Mouse (Mus musculus) thymus, adult 18-20 months (tissue): ENCODE measurements at regions not wholly inside any gene's neighbourhood (a gene's known extent, or its start where the extent isn't known, plus 50 kb on each side); places are given as distances from the start of the nearest gene placed in this dataset.
"Not testable (repeated sequence)": the region's sequence is repeated elsewhere in the genome, so short reads cannot be mapped to it uniquely, and the experiment has no call there.

ENCODE experiments used
- DNase-seq, 2 experiments: peaks; one replicate each; pipeline ENCODE4 v3.0.0; 2022; ENCODE audit warnings: mixed read lengths in 2 of 2

GRCm38 (mm10) chr1:137289456-137289855, 329.2 kb upstream of the Nr5a2 start:
- no peak for DNase-seq

GRCm38 (mm10) chr1:137283291-137283690, 323.0 kb upstream of the Nr5a2 start:
- no peak for DNase-seq

GRCm38 (mm10) chr1:137282457-137282856, 322.2 kb upstream of the Nr5a2 start:
- no peak for DNase-seq

GRCm38 (mm10) chr1:137280391-137281386, 320.4 kb upstream of the Nr5a2 start:
- no peak for DNase-seq

GRCm38 (mm10) chr1:137279981-137280380, 319.7 kb upstream of the Nr5a2 start:
- no peak for DNase-seq

GRCm38 (mm10) chr1:137270659-137271612, 310.7 kb upstream of the Nr5a2 start:
- no peak for DNase-seq

GRCm38 (mm10) chr1:137262806-137263370, 302.6 kb upstream of the Nr5a2 start:
- no peak for DNase-seq

- no peak for DNase-seq
Measured at GRCm38 (mm10) chr1:137262121-137262525, 301.9 kb upstream of the Nr5a2 start.

- no peak for DNase-seq
Measured at GRCm38 (mm10) chr1:137256294-137256693, 296.0 kb upstream of the Nr5a2 start.

- no peak for DNase-seq
Measured at GRCm38 (mm10) chr1:137255041-137255440, 294.8 kb upstream of the Nr5a2 start.

- no peak for DNase-seq
Measured at GRCm38 (mm10) chr1:137254634-137255033, 294.4 kb upstream of the Nr5a2 start.

GRCm38 (mm10) chr1:137227098-137227485, 266.8 kb upstream of the Nr5a2 start:
- no peak for DNase-seq

GRCm38 (mm10) chr1:137226479-137227097, 266.3 kb upstream of the Nr5a2 start:
- no peak for DNase-seq

GRCm38 (mm10) chr1:137225418-137225817, 265.2 kb upstream of the Nr5a2 start:
- no peak for DNase-seq

GRCm38 (mm10) chr1:137223052-137223451, 262.8 kb upstream of the Nr5a2 start:
- no peak for DNase-seq

GRCm38 (mm10) chr1:137221087-137222057, 261.1 kb upstream of the Nr5a2 start:
- DNase-seq: no peak

GRCm38 (mm10) chr1:137220226-137220625, 260.0 kb upstream of the Nr5a2 start:
- no peak for DNase-seq

- DNase-seq: no peak
Measured at GRCm38 (mm10) chr1:137218611-137219010, 258.4 kb upstream of the Nr5a2 start.

GRCm38 (mm10) chr1:137218096-137218495, 257.8 kb upstream of the Nr5a2 start:
- no peak for DNase-seq

GRCm38 (mm10) chr1:137217206-137217605, 257.0 kb upstream of the Nr5a2 start:
- no peak for DNase-seq

- not testable (repeated sequence) for DNase-seq
Measured at GRCm38 (mm10) chr1:137214328-137214727, 254.1 kb upstream of the Nr5a2 start.
